Mouse (Mus musculus) natural killer cell, adult 2 months (primary cell): ENCODE data around the gene Bcas3.

Experiments
- DNase-seq, 2 experiments: peaks; one replicate each; pipeline ENCODE4 v3.0.0; 2022; ENCODE audit warnings: low spot score in 2 of 2

Gene Bcas3

GRCm38 (mm10) chr11:85352539-85353380 lies at the start of gene Bcas3:
Gene Bcas3, plus strand, starts transcription at chr11:85353167.
- DNase-seq: peak; percentile 98

DNA sequence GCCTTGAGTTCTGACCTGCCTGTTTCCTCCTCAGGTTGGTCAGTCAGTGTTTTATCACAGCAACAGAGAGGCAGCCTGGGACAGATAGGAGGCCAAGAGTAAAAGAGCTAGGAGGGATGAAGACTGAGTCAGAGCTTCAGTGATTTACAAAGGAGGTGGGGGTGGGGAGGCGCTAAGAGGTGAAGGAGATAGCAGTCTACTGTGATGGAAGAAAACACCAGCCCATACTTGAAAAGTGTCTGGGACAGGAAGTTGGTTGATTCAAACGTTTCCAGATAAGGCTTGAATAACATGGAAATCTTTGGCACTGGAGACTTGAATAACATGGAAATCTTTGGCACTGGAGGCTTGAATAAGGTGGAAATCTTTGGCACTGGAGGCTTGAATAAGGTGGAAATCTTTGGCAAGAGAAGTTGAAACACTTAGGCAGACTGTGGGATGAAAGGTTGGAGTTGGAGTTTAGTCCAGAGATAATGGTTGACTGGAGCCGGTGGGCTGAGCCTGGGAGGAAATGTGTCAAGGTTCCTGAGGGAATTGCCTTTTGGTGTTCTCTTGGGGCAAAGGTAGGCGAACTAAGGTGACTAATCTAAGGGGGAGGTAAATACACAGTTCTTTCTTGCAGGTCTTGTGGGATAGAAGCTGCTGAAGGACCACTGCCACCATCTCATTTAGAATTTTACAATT lies 46.2 kb upstream of the Bcas3 start:
- DNase-seq: no peak

DNA sequence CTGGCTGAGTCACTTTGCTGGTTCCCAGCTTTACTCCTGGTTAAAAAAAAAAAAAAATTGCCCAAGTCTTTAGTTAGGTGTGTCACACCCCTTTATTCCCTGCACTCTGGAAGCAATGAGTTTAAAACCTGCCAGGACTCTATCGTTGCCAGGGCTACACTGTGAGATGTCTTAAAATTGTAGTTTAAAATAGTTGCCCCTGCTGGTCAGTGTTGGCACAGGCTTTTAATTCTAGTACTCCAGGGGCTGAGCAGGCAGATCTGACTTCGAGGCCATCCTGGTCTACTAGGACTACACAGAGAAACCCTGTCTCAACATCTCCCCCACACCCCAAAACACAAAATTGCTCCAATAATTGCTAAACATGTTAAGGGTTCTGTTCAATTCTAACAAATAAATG lies 44.2 kb upstream of the Bcas3 start:
- peak; percentile 10 to 21 for DNase-seq

DNA sequence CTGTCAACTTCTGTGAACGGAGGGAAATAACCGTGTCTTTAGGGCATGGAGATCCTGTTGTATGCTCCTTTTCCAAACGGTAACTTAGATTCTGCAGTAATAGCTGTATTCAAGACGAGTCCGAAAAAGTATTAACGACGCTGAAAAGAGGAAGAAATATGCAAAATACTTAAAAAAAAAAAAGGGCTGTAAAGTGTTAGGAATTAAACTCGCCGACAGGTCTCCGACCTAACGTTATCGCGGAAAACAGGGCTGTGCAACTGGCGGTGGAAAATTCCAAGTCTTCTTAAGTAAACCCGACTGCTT lies 42.6 kb upstream of the Bcas3 start:
- no peak for DNase-seq

- peak; percentile 97 for DNase-seq
Measured at GRCm38 (mm10) chr11:85310713-85311574, 42.0 kb upstream of the Bcas3 start, which contains the start of gene Ppm1d. Gene Ppm1d, plus strand, starts transcription at chr11:85311244.

- peak; percentile 45 to 54 for DNase-seq
Measured at GRCm38 (mm10) chr11:85311645-85312490, 41.1 kb upstream of the Bcas3 start.

DNA sequence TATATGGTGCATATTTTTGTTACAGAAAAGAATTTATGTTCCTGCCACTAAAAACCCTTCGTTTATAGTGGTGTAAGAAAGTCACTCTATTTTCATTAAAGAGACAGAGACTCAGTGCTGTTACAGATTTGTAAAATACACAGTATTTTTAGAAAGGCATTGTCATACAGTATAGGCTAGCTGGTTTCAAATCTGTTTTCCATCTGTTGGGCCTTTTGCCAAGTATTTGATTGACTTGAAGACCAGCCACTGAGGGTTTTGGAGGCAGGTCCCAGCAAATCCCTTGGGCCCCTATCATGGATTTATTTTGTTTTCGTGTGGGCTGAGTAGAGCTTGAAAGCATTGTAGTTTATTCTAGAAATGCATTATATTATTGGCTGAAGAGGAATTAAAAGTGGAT lies 40.1 kb upstream of the Bcas3 start:
- DNase-seq: peak in 1 of 2 experiments; percentile 38

GRCm38 (mm10) chr11:85313361-85313760 lies 39.6 kb upstream of the Bcas3 start:
- DNase-seq: no peak

GRCm38 (mm10) chr11:85323567-85324330 lies 29.2 kb upstream of the Bcas3 start:
- peak; percentile 38 to 40 for DNase-seq

GRCm38 (mm10) chr11:85328717-85329116 lies 24.2 kb upstream of the Bcas3 start:
- DNase-seq: no peak

DNA sequence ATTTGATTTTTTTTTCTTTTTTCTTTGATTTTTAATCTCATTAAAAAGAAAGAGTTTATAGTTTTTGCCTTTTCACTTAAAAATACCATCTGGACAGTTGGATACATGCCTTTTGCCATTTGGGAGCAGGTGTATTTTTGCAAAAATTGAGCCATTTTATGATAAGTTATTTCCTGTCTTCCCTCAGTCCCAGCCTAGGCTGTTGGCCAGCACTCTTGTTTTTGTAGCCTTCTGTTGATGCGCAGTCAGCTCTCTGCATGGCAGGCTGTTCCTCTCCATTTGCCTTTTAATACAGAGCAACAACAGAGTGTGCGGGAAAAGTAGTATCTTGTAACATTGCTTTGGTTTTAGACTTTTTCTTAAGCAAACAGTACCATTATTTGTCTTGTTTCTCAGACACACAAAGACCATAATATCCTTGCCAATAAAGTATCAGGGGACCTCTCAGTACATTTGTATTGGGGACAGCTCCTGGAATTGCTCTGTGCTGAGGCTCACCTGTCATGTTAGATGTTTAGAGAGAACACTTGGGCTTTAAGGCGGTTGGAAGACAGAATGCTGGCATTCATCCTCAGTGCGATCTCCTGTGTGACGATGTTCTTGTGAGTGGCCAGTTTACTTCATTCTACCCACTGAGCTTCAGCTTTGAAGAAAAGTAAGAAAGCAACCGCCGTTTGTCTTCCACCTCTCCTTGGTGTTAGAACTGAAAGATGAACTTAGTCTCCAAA lies 23.6 kb upstream of the Bcas3 start:
- no peak for DNase-seq

DNA sequence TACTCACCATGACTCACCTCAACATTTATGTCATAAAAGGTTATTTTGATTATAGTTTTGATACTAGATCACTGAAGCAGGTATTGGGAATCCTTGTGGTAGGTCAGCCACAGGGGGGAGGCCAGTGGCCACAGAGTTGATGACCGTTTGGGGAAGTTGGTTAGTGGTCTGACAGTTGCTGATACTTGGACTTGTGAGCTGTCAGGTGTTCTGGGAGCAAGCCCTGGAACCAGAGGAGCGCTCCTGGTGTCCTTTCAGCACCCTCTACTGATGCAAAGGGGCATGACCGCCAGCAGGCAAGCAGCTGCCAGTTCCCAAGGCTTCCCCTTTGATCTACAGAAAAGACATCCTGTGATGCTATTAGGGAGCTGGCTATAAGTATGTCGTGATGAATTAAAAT lies 18.2 kb upstream of the Bcas3 start:
- peak in 1 of 2 experiments; percentile 22 for DNase-seq

DNA sequence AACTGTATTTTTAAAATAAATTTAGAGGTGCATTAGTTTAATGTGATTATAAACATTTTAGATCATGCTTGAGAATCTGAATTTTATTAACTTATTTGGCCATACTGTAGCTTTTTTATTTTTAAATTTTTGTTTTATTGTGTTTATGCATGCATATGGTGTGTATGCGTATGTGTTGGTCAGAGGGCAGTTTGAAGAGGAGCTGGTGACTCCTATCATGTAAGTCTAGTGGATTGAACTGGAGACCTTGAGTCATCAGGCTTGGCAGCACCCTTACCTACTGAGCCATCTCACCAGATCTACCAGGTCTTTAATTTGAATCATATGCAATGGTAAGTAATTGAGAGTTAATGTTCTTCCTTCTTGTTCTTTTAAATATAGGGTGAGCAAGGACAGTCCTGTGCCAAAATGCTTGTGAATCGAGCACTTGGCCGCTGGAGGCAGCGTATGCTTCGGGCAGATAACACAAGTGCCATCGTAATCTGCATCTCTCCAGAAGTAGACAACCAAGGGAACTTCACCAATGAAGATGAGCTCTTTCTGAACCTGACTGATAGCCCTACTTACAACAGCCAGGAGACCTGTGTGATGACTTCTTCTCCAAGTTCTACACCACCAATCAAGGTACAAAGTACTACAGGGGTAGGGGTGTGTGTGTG lies 13.7 kb upstream of the Bcas3 start:
- DNase-seq: no peak

DNA sequence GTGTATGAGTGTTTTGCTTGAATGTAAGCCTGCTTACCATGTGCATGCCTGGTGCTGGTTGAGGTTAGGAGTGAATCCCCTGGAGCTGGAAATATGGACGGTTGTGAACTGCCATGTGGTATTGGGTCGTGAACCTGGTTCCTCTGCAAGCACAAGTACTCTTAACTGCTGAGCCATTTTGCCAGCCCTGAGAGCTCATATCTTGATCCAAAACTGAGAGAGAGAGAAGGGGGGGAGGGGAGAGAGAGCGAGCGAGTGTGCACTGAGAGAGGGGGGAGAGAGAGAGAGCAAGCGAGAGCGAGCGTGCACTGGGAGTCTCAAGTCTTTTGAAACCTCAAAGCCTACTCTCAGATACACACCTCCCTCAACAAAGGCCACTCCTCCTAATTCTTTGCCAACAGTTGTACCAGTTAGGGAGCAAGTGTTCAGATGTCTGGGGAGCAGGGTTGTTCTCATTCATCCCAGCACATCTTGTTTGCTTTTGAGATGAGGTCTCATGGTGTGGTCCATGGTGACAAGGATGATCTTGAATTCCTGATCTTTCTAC lies 12.8 kb upstream of the Bcas3 start:
- no peak for DNase-seq

DNA sequence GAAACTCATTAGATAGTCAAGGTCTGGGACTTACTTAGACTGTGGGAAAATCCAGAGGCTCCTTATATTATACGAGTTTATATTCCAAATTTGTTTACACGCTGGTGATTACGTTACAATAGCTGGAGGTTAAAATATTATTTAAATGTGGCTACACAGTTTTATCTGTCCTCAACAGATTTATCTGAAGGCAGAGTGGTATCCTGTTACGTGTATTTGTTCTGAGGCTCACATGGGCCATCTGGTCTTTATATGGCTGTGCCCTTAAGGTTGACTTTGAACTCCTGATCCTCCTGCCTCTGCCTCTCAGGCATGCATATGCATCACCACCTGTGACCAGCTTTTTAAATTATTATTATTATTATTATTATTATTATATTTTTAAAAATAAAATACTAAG lies 852 bp downstream of the Bcas3 start:
- DNase-seq: no peak

GRCm38 (mm10) chr11:85359641-85360040 lies 6.7 kb downstream of the Bcas3 start:
- no peak for DNase-seq

GRCm38 (mm10) chr11:85361621-85362020 lies 8.7 kb downstream of the Bcas3 start:
- no peak for DNase-seq

GRCm38 (mm10) chr11:85366168-85366567 lies 13.2 kb downstream of the Bcas3 start:
- DNase-seq: no peak

GRCm38 (mm10) chr11:85367823-85368222 lies 14.9 kb downstream of the Bcas3 start:
- DNase-seq: no peak
